In genomic region chr3:40682404-40682803, GRCm38 (mm10) we compare ENCODE assay signal across 11 mouse cellular contexts. TPM values are rescaled to one million over a fixed set of nuclear protein-coding genes. Genes with fewer than 3 reads are reported as not detected.
DNase-seq lines count a peak whose midpoint lies in the region; ATAC-seq lines count a peak whose summit lies in the region.
"Had no signal": no experiment of that assay in that cellular context is flagged by ENCODE, and none has a peak within 500 bp of the region (broad histone marks: within the 10 kb centered on the region; RNA-seq: fewer than 3 reads in every experiment).

No protein-coding gene starts in this region.

- ATAC-seq in kidney, embryonic 14.5 days (ENCODE audit: low FRiP score, low TSS enrichment): no peak
- ATAC-seq in intestine, embryonic 15.5 days: peak; percentile 66
- ATAC-seq in midbrain, embryonic 15.5 days (replicated peaks): no peak

- no peaks in the 10 kb centered on the region for H3K27me3 ChIP-seq in kidney, embryonic 14.5 days (ENCODE audit: control insufficient read depth, insufficient read depth, low read length)
- H3K27me3 ChIP-seq in intestine, embryonic 15.5 days (replicated peaks): no peaks in the 10 kb centered on the region
- H3K27me3 ChIP-seq in midbrain, embryonic 15.5 days (replicated peaks): no peaks in the 10 kb centered on the region
- H3K27me3 ChIP-seq: stomach, embryonic 15.5 days had no signal

- no peak overlapping the region for H3K4me3 ChIP-seq in kidney, embryonic 14.5 days (ENCODE audit: low read length)
- no peak overlapping the region for H3K4me3 ChIP-seq in intestine, embryonic 15.5 days (replicated peaks)
- no peak overlapping the region for H3K4me3 ChIP-seq in midbrain, embryonic 15.5 days
- H3K4me3 ChIP-seq: erythroblast, embryonic 14.5 days; midbrain, embryonic 12.5 days; stomach, embryonic 15.5 days had no signal

- no peaks in the 10 kb centered on the region for H3K9me3 ChIP-seq in kidney, embryonic 14.5 days (ENCODE audit: control insufficient read depth, low read length)
- no peaks in the 10 kb centered on the region for H3K9me3 ChIP-seq in intestine, embryonic 15.5 days
- no peaks in the 10 kb centered on the region for H3K9me3 ChIP-seq in midbrain, embryonic 15.5 days
- H3K9me3 ChIP-seq: midbrain, embryonic 12.5 days; stomach, embryonic 15.5 days had no signal

- peaks cover 3% of the 10 kb centered on the region; the same call in 1 of the 2 replicates for H3K36me3 ChIP-seq in kidney, embryonic 14.5 days (ENCODE audit: control insufficient read depth, insufficient read depth, low read length)
- no peaks in the 10 kb centered on the region for H3K36me3 ChIP-seq in intestine, embryonic 15.5 days
- H3K36me3 ChIP-seq in midbrain, embryonic 15.5 days (replicated peaks): no peaks in the 10 kb centered on the region
- H3K36me3 ChIP-seq: midbrain, embryonic 12.5 days; stomach, embryonic 15.5 days had no signal

- DNase-seq in kidney, postnatal 14 days: peak; percentile 3
- DNase-seq in R1 (ENCODE audit: low read depth, low spot score): peak; percentile 86
- DNase-seq in gastrocnemius, adult 18-20 months (ENCODE audit: low spot score): peak; percentile 39
- DNase-seq in layer of hippocampus, adult 11-12 months (ENCODE audit: low spot score): no peak

- WGBS in kidney, embryonic 14.5 days: 61% methylated on average over 11 of the region's 11 CpGs
- 49% methylated on average over 11 of the region's 11 CpGs for WGBS in intestine, embryonic 15.5 days
- 24% methylated on average over 11 of the region's 11 CpGs for WGBS in midbrain, embryonic 15.5 days

- H3K27ac ChIP-seq in kidney, embryonic 14.5 days (ENCODE audit: low read depth, low read length): no peak overlapping the region
- H3K27ac ChIP-seq in intestine, embryonic 15.5 days: no peak overlapping the region
- H3K27ac ChIP-seq in midbrain, embryonic 15.5 days: no peak overlapping the region
- H3K27ac ChIP-seq: midbrain, embryonic 12.5 days; stomach, embryonic 15.5 days had no signal

- H3K4me1 ChIP-seq in kidney, embryonic 14.5 days (ENCODE audit: control insufficient read depth, insufficient read depth, low read length): peaks cover 6% of the 10 kb centered on the region; the same call in 1 of the 2 replicates
- no peaks in the 10 kb centered on the region; the same call in 1 of the 2 replicates for H3K4me1 ChIP-seq in intestine, embryonic 15.5 days (replicated peaks)
- peaks cover 11% of the 10 kb centered on the region for H3K4me1 ChIP-seq in midbrain, embryonic 15.5 days

- H3K4me2 ChIP-seq in kidney, embryonic 14.5 days (replicated peaks; ENCODE audit: low read depth, low read length): no peak overlapping the region
- no peak overlapping the region for H3K4me2 ChIP-seq in intestine, embryonic 15.5 days (replicated peaks)
- H3K4me2 ChIP-seq in midbrain, embryonic 15.5 days: no peak overlapping the region
- H3K4me2 ChIP-seq: midbrain, embryonic 12.5 days; stomach, embryonic 15.5 days had no signal

- no peak overlapping the region for H3K9ac ChIP-seq in kidney, embryonic 14.5 days (ENCODE audit: low read depth, low read length)
- no peak overlapping the region for H3K9ac ChIP-seq in intestine, embryonic 15.5 days
- H3K9ac ChIP-seq in midbrain, embryonic 15.5 days: no peak overlapping the region
- H3K9ac ChIP-seq: midbrain, embryonic 12.5 days; stomach, embryonic 15.5 days had no signal

RNA-seq across cellular contexts. Expression of gene Slc25a31, which starts 26.3 kb away (rescaled TPM):
- polyA plus RNA-seq in kidney, embryonic 14.5 days (2014; fragmentation: Nextera tagmentation; extraction: Ambion mirVana): 0.28 TPM in 1 of 2 replicates, not detected in the other
- not detected for total RNA-seq in gastrocnemius, adult 18-20 months (2021)
- 0.15 TPM in 1 of 2 replicates, not detected in the other for polyA plus RNA-seq in intestine, embryonic 15.5 days (2015; fragmentation: Nextera tagmentation; extraction: Ambion mirVana)
- 0.31 and 0.32 TPM in 2 replicates for polyA plus RNA-seq in midbrain, embryonic 15.5 days (2015; fragmentation: Nextera tagmentation; extraction: Ambion mirVana)
- total RNA-seq: adrenal gland, adult 18-20 months had no signal
- polyA plus RNA-seq: erythroblast, embryonic 14.5 days had no signal
